Mouse (Mus musculus): ENCODE data around the gene Gstm2.

Gstm2 gene

DNA sequence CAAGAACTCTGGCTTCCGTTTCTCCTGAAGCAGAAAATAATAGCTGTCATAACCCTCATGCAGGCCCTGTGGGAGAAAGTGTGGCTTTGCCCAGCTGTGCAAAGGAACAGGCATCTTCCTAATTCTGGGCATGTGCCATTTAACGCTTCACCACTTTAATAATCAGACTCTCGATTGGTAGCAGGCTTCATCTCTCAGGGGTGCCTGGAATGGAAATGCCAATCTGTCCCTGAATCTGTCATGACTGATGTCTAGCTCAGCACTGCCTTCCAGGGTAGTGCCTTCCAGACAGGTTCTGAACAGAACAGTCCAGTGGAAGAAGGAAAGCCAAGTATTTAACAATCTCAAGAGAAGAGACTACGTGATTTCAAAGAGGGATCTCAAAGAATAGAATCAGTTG lies 45.0 kb downstream of the Gstm2 start:
- no peak for DNase-seq (ENCODE audit: low spot score)

DNA sequence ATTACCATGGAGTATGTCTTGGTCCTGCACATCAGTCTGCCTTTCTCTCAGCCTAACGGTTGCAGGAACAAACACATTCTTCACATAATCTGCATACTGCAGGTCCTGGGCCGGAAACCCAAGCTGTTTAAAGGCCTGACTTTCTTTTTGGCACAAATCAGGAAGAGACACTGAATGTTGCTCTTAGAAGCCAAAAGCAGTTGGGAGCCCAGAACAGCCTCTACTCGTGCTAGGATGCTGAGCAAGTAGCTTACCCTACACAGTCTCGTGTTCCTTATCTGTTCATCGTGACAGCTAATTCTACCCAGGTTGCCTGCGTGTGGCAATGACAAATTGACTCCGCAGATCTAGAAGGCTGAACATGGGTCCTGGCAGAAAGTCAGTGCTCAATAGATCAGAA lies 45.7 kb downstream of the Gstm2 start:
- no peak for DNase-seq (ENCODE audit: low spot score)

DNA sequence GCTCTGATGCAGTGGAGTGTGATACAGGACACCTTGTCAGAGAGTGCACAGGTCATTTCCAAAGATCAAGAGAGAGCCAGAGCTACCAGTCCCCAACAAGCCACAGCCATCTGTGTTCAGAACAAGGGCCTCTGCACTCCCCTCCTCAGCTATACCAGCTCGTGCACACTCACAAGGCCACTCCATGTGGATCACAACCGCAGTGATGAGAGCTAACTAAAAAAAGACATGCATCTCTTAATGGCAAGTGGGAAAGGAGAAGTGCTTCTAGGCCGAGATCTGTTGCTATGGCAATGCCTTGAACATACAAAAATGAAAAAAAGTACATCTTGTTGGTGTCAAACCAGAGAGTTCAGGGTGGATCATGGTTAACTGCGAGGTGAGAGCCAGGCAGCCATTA lies 46.4 kb downstream of the Gstm2 start:
- no peak for DNase-seq (ENCODE audit: low spot score)

GRCm38 (mm10) chr3:107939403-107939802 lies 46.9 kb downstream of the Gstm2 start:
- DNase-seq (ENCODE audit: low spot score): no peak

DNA sequence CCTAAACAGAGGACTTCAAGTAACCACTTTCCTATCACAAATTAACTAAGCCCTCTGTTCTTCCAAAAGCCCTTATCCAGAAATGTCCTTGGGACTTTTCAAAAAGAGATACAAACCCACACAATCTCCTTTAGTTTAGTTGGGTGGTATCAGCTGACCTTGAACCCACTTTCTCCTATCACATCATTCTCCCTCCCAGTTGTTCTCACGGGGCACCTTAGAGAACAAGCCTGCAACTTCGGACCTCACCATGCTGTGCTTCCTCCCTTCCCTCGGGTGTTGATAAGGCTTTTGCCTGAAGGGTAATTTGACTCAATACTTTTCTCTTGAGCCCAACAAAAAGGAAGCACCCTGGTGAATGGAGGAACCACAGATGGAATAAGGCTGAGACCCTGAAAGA lies 50.4 kb downstream of the Gstm2 start:
- no peak for DNase-seq (ENCODE audit: low spot score)

DNA sequence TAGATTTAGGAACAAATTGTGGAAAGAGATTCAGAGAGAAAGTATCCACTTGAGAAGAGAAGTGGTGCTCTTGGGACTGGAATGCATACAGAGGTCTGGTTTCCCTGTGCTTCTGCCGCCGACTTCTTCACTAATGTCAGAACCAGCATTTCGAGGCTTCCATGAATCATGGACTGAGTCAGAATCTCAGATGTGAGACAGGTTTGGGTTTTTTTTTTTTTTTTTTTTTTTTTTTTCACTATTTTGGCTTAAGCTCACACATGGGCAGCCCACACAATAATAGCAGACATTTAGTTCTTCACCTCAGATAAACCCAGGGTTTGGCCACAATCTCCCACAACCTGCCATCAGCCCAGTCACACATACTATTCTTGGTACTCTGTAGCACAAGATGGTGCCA lies 51.0 kb downstream of the Gstm2 start:
- no peak for DNase-seq (ENCODE audit: low spot score)

- no peak for DNase-seq (ENCODE audit: low spot score)
Observed at GRCm38 (mm10) chr3:107932128-107932527, 54.1 kb downstream of the Gstm2 start.

All from layer of hippocampus, adult 9-10 months (tissue).